Mouse (Mus musculus) testis, adult 2 months (tissue): Measurements from ENCODE around the gene Fcgr1. TPM values are rescaled to one million over a fixed set of nuclear protein-coding genes. Genes with fewer than 3 reads are reported as not detected.

Source experiments
- H3K27ac ChIP-seq: fragments of 200-500 bp; 2 replicates; pipeline ENCODE4 v1.5.1; 2012; ENCODE audit warnings: low read depth, low read length; ENCODE audit not compliant: control insufficient read depth, insufficient read depth
- H3K27me3 ChIP-seq: fragments of 200-500 bp; 2 replicates; pipeline ENCODE4 v1.6.1; 2012; ENCODE audit warnings: mild to moderate bottlenecking, low read length, moderate library complexity; ENCODE audit not compliant: control insufficient read depth, insufficient read depth
- H3K36me3 ChIP-seq: fragments of 200-500 bp; 2 replicates; pipeline ENCODE4 v1.6.1; 2012; ENCODE audit warnings: mild to moderate bottlenecking, low read length; ENCODE audit not compliant: control insufficient read depth, insufficient read depth
- H3K4me1 ChIP-seq: fragments of 200-500 bp; 2 replicates; pipeline ENCODE4 v1.6.1; 2012; ENCODE audit warnings: low read length; ENCODE audit not compliant: control insufficient read depth, insufficient read depth
- H3K4me3 ChIP-seq: fragments of 200-500 bp; 2 replicates; pipeline ENCODE4 v1.5.1; 2012; ENCODE audit warnings: low read depth, mild to moderate bottlenecking, low read length, moderate library complexity, mixed read lengths; ENCODE audit not compliant: control insufficient read depth
- CTCF ChIP-seq: fragments of 200-500 bp; IDR thresholded peaks from 2 replicates; pipeline ENCODE4 v1.5.1; 2012; ENCODE audit warnings: low read depth, mild to moderate bottlenecking, inconsistent platforms, low read length, moderate library complexity; ENCODE audit not compliant: control insufficient read depth, insufficient read depth, insufficient replicate concordance
- POLR2A ChIP-seq: fragments of 200-500 bp; IDR thresholded peaks from 2 replicates; pipeline ENCODE4 v1.6.1; 2012; ENCODE audit warnings: low read depth, mild to moderate bottlenecking, inconsistent platforms, low read length, moderate library complexity; ENCODE audit not compliant: control insufficient read depth
- polyA plus RNA-seq: library from polyadenylated mRNA; depleted of rRNA; stranded (reverse); fragments of >200 nt; gene quantifications from 2 replicates; pipeline ENCODE4 v1.2.3, GENCODE M21; 2012

Gene Fcgr1
- polyA plus RNA-seq, 1 experiment: 0.19 TPM

- Histone ChIP-seq H3K4me3 (no peak overlapping the region), H3K4me1 (peaks cover 2% of the 10 kb centered on the region; the same call in 1 of the 2 replicates), H3K27ac (no peak overlapping the region), H3K36me3 (no peaks in the 10 kb centered on the region), H3K27me3 (peaks cover 6% of the 10 kb centered on the region; the same call in 1 of the 2 replicates)
- TF ChIP-seq CTCF (no peak), POLR2A (no peak)
Measured at GRCm38 (mm10) chr3:96335591-96335990, 41.8 kb upstream of the Fcgr1 start.

- Histone ChIP-seq H3K36me3 (no peaks in the 10 kb centered on the region), H3K4me3 (no peak overlapping the region), H3K27me3 (peaks cover 6% of the 10 kb centered on the region; the same call in 1 of the 2 replicates), H3K4me1 (peaks cover 2% of the 10 kb centered on the region; the same call in 1 of the 2 replicates), H3K27ac (no peak overlapping the region)
- no peak for TF ChIP-seq POLR2A
- no peak for TF ChIP-seq CTCF
Measured at GRCm38 (mm10) chr3:96335163-96335550, 41.4 kb upstream of the Fcgr1 start.

- no peaks in the 10 kb centered on the region for H3K36me3 ChIP-seq
- H3K4me3 ChIP-seq: no peak overlapping the region; the same call in 1 of the 2 replicates
- no peak overlapping the region for H3K27ac ChIP-seq
- H3K27me3 ChIP-seq: peaks cover 6% of the 10 kb centered on the region; the same call in 1 of the 2 replicates
- TF ChIP-seq POLR2A (no peak), CTCF (no peak)
- H3K4me1 ChIP-seq: peaks cover 2% of the 10 kb centered on the region; the same call in 1 of the 2 replicates
Measured at GRCm38 (mm10) chr3:96334175-96335162, 40.7 kb upstream of the Fcgr1 start.

- Histone ChIP-seq H3K4me3 (no peak overlapping the region; the same call in 1 of the 2 replicates), H3K4me1 (peaks cover 2% of the 10 kb centered on the region), H3K36me3 (no peaks in the 10 kb centered on the region), H3K27ac (no peak overlapping the region), H3K27me3 (peaks cover 6% of the 10 kb centered on the region; the same call in 1 of the 2 replicates)
- TF ChIP-seq POLR2A: no peak
- TF ChIP-seq CTCF: no peak
Measured at GRCm38 (mm10) chr3:96333396-96334174, 39.8 kb upstream of the Fcgr1 start.

GRCm38 (mm10) chr3:96332631-96333395, 39.0 kb upstream of the Fcgr1 start:
- peaks cover 6% of the 10 kb centered on the region for H3K4me1 ChIP-seq
- H3K27me3 ChIP-seq: peaks cover 6% of the 10 kb centered on the region; the same call in 1 of the 2 replicates
- no peak overlapping the region for H3K4me3 ChIP-seq
- no peak for TF ChIP-seq POLR2A
- no peak for TF ChIP-seq CTCF
- H3K36me3 ChIP-seq: no peaks in the 10 kb centered on the region
- H3K27ac ChIP-seq: no peak overlapping the region

GRCm38 (mm10) chr3:96332000-96332399, 38.2 kb upstream of the Fcgr1 start:
- H3K27me3 ChIP-seq: peaks cover 6% of the 10 kb centered on the region; the same call in 1 of the 2 replicates
- peaks cover 8% of the 10 kb centered on the region for H3K4me1 ChIP-seq
- no peaks in the 10 kb centered on the region for H3K36me3 ChIP-seq
- H3K27ac ChIP-seq: no peak overlapping the region
- no peak overlapping the region for H3K4me3 ChIP-seq
- TF ChIP-seq CTCF: no peak
- TF ChIP-seq POLR2A: no peak
